Mouse (Mus musculus): ENCODE results near the gene C1s2.

- TF ChIP-seq CTCF (conservative IDR thresholded peaks at IDR 0.05; ENCODE audit: low read length) (no peak), POU5F1 (IDR thresholded peaks at IDR 0.05; ENCODE audit: borderline replicate concordance, low read length) (no peak)
Observed at GRCm38 (mm10) chr6:124640041-124640440, 4.2 kb upstream of the C1s2 start.
